Mouse (Mus musculus): ENCODE measurements at regions not wholly inside any gene's neighbourhood (a gene's known extent, or its start where the extent isn't known, plus 50 kb on each side); places are given as distances from the start of the nearest gene placed in this dataset.

- TF ChIP-seq CTCF (IDR thresholded peaks at IDR 0.05; ENCODE audit: low read depth): no peak
- no peak for TF ChIP-seq EP300 (IDR thresholded peaks at IDR 0.05; ENCODE audit: low read depth)
These were observed 299.6 kb upstream of the Jmjd1c start for GRCm38 (mm10) chr10:66796296-66796695.
